Mouse (Mus musculus) testis, adult 2 months (tissue): ENCODE measurements around the gene Slc12a8.

ENCODE experiments used
- CTCF ChIP-seq: fragments of 200-500 bp; IDR thresholded peaks from 2 replicates; pipeline ENCODE4 v1.5.1; 2012; ENCODE audit warnings: low read depth, mild to moderate bottlenecking, inconsistent platforms, low read length, moderate library complexity; ENCODE audit not compliant: control insufficient read depth, insufficient read depth, insufficient replicate concordance
- POLR2A ChIP-seq: fragments of 200-500 bp; IDR thresholded peaks from 2 replicates; pipeline ENCODE4 v1.6.1; 2012; ENCODE audit warnings: low read depth, mild to moderate bottlenecking, inconsistent platforms, low read length, moderate library complexity; ENCODE audit not compliant: control insufficient read depth

- TF ChIP-seq CTCF (no peak), POLR2A (no peak)
Measured at GRCm38 (mm10) chr16:33592286-33592685, 75.2 kb downstream of the Slc12a8 start.
